Mouse (Mus musculus) neural tube, embryonic 12.5 days (tissue): Measurements from ENCODE around the gene Senp7. TPM values are rescaled to one million over a fixed set of nuclear protein-coding genes. Genes with fewer than 3 reads are reported as not detected.
"Not testable (repeated sequence)": the region's sequence is repeated elsewhere in the genome, so short reads cannot be mapped to it uniquely, and the experiment has no call there.

Experiments used
- ATAC-seq: fragments of 200-750 bp; cut with Nextera tagmentation; 2 replicates; pipeline ENCODE4 v1.8.0; 2017; ENCODE audit warnings: low read depth, mild to moderate bottlenecking, moderate TSS enrichment, moderate library complexity; ENCODE audit not compliant: low FRiP score
- H3K27ac ChIP-seq: fragments of 300-500 bp; sonication (generic); 2 replicates; pipeline ENCODE4 v1.5.1; 2016
- H3K27me3 ChIP-seq: fragments of 300-500 bp; sonication (generic); replicated peaks from 2 replicates; pipeline ENCODE4 v1.6.1; 2016; ENCODE audit warnings: mild to moderate bottlenecking
- H3K36me3 ChIP-seq: fragments of 300-500 bp; sonication (generic); 2 replicates; pipeline ENCODE4 v1.6.1; 2016; ENCODE audit warnings: mild to moderate bottlenecking
- H3K4me1 ChIP-seq: fragments of 300-500 bp; sonication (generic); 2 replicates; pipeline ENCODE4 v1.6.1; 2016
- H3K4me2 ChIP-seq: fragments of 300-500 bp; sonication (generic); replicated peaks from 2 replicates; pipeline ENCODE4 v1.6.1; 2016; ENCODE audit warnings: mild to moderate bottlenecking
- H3K4me3 ChIP-seq: fragments of 300-500 bp; sonication (generic); 2 replicates; pipeline ENCODE4 v1.5.1; 2016
- H3K9ac ChIP-seq: fragments of 300-500 bp; sonication (generic); 2 replicates; pipeline ENCODE4 v1.6.1; 2016; ENCODE audit warnings: mild to moderate bottlenecking
- H3K9me3 ChIP-seq: fragments of 300-500 bp; sonication (generic); 2 replicates; pipeline ENCODE4 v1.6.1; 2016; ENCODE audit warnings: mild to moderate bottlenecking
- WGBS: fragments of 180-500 bp; shearing (Covaris S2); methylation state at CpG from one replicate; pipeline ENCODE4 v1.1.7; 2016; 5-methylcytosine and 5-hydroxymethylcytosine counted together
- polyA plus RNA-seq: library from polyadenylated mRNA; unstranded; fragments of >200 nt; fragmentation: Nextera tagmentation; extraction: Ambion mirVana; gene quantifications from 2 replicates; pipeline ENCODE4 v1.2.1, GENCODE M21; 2016

Gene Senp7
- polyA plus RNA-seq = 44.9 and 51.6 TPM in 2 replicates

DNA sequence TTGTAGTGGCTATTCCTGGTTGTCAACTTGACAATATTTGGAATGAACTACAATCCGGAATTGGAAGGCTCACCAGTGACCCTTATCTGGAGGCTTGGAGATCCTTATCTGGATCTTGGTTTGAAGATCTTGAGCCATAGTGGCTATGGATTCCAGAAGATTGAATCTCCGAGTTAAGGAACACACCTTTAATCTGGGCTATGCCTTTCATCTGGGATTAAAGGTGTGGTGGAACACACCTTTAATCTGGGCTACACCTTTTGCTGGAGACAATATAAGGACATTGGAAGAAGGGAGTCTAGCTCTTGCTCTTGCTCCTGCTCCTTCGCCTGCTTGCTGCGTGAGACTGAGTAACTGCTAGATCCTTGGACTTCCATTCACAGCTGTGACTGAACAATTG lies at the start of gene Senp7:
TSS of gene Senp7 (plus strand) at position 301 of the 400 bp plus-strand sequence.
- not testable (repeated sequence) for H3K9me3 ChIP-seq, H3K4me3 ChIP-seq, H3K27ac ChIP-seq, H3K4me1 ChIP-seq, ATAC-seq, H3K4me2 ChIP-seq, H3K36me3 ChIP-seq, H3K27me3 ChIP-seq, H3K9ac ChIP-seq
- no CpG with 5 or more reads among the region's 4 CpGs for WGBS

DNA sequence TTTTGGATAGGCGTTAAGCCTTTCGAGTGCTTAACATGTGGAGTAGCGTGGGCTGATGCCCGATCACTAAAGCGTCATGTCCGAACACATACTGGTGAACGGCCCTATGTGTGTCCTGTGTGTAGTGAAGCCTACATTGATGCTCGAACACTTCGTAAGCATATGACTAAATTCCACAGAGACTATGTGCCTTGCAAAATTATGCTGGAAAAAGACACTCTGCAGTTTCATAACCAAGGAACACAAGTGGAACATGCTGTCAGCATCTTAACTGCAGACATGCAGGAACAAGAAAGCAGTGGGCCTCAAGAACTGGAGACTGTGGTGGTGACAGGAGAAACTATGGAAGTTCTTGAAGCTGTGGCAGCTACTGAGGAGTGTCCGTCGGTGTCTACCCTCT lies 41.3 kb upstream of the Senp7 start:
- ATAC-seq = no peak
- Histone ChIP-seq H3K9ac (no peak overlapping the region), H3K9me3 (no peaks in the 10 kb centered on the region), H3K4me3 (no peak overlapping the region), H3K27ac (no peak overlapping the region), H3K4me1 (no peaks in the 10 kb centered on the region), H3K4me2 (no peak overlapping the region), H3K27me3 (no peaks in the 10 kb centered on the region), H3K36me3 (peaks cover 47% of the 10 kb centered on the region)
- WGBS = 95% methylated on average over 11 of the region's 11 CpGs

DNA sequence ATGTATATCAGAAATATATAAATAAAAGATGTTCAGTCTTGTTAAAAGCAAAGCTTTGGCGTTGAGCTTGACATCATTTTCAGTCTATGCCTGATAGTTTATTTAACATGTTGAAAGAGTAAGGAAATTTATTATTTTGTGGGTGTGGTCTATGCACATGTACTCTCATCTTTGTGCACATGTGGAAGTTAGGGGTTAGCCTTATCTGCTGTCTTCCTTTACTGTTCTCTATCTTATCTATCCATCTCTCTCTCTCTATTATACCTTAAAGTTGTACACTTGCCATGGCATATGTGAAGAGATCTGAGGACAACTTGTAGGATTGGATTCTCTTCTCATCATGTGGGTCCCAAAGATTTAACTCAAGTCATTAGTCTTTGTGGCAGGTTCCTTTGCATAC lies 39.3 kb upstream of the Senp7 start:
- no peak for ATAC-seq
- no peak overlapping the region for H3K9ac ChIP-seq
- no peak overlapping the region for H3K4me2 ChIP-seq
- H3K27ac ChIP-seq = no peak overlapping the region
- peaks cover 35% of the 10 kb centered on the region for H3K36me3 ChIP-seq
- 91% methylated on average over 1 of the region's 1 CpGs for WGBS
- H3K27me3 ChIP-seq = no peaks in the 10 kb centered on the region
- no peak overlapping the region for H3K4me3 ChIP-seq
- H3K4me1 ChIP-seq = no peaks in the 10 kb centered on the region
- no peaks in the 10 kb centered on the region for H3K9me3 ChIP-seq

DNA sequence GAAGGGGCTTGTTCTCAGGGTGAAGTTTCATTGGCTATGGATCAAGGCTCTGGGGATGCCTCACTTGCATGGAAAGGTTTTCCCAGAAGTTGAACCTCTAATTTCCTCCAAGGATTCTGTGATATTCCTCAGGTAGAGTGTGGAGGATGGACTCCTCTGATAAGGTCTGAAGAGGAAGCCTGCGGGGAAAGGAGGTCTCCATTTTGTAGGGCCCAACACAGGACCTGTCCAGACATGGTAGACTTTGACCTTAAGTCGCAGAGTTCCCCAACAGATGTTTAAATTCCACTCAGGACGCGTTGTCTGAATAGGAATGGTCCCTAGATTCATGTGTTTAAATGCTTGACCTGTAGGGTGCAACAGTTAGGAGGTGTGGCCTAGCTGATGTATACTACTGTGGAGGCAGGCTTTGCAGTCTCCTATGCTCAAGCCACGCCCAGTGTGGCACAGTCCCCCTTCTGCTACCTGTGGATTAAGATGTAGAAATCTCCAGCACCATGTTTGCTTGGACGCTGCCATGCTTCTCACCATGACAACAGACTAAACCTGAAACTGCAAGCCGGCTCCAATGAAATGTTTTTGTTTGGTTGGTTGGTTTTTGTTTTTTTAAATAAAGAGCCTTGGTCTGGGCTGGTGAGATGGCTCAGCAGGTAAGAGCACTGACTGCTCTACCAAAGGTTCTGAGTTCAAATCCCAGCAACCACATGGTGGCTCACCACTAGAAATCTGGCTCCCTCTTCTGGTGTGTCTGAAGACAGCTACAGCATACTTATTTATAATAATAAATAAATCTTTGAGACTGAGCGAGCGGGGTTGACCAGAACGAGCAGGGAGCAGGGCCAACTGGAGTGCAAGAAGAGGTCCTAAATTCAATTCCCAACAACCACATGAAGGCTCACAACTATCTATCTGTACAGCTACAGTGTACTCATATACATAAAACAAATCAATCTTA lies 35.1 kb upstream of the Senp7 start:
- no peak for ATAC-seq
- no peaks in the 10 kb centered on the region for H3K4me1 ChIP-seq
- H3K27me3 ChIP-seq = no peaks in the 10 kb centered on the region
- no peaks in the 10 kb centered on the region for H3K9me3 ChIP-seq
- peaks cover 25% of the 10 kb centered on the region for H3K36me3 ChIP-seq
- H3K4me3 ChIP-seq = no peak overlapping the region
- H3K4me2 ChIP-seq = no peak overlapping the region
- H3K9ac ChIP-seq = no peak overlapping the region
- WGBS = 91% methylated on average over 10 of the region's 10 CpGs
- no peak overlapping the region for H3K27ac ChIP-seq

DNA sequence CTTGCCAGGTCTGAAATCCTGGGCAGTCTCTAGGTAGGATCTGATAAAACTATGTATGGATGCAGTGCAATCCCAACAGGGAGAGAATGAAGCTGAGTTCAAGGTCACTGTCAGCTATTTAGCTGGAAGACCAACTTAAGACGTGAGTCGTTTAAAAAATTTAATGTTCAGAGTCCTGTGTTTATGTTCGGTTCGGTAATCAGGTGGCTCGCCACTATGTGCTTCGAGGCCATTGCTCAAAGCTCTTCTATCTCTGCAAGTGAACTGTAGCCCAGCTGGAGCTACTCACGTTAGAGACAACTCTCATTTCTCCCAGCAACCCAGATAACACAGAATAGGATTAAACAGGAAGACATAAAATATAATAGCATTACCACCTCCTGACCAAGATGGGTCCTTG lies 34.1 kb upstream of the Senp7 start:
- Histone ChIP-seq H3K9ac (no peak overlapping the region), H3K4me3 (no peak overlapping the region), H3K4me2 (no peak overlapping the region), H3K36me3 (peaks cover 34% of the 10 kb centered on the region), H3K27ac (no peak overlapping the region), H3K4me1 (no peaks in the 10 kb centered on the region), H3K27me3 (no peaks in the 10 kb centered on the region), H3K9me3 (no peaks in the 10 kb centered on the region)
- ATAC-seq = no peak
- WGBS = 89% methylated on average over 7 of the region's 7 CpGs

DNA sequence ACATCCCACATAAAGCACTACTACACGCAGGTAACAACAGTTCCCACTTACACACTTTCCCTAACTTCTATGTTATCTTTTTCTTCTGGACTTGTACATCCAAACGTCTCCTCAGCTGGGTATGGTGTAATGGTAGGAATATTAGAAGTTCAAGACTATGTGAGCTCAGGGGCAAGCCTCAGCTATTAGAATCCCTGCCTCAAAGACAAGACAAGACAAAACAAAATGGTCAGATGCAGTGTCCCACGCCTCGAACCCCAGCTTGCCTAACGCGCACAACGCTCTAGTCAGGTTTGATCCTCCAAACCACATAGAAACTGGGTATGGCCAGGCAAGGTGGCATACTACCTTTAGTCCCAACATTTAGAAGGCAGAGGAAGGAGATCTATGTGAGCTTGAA lies 28.5 kb upstream of the Senp7 start:
- Histone ChIP-seq H3K36me3 (peaks cover 42% of the 10 kb centered on the region), H3K9me3 (no peaks in the 10 kb centered on the region), H3K4me3 (no peak overlapping the region), H3K27me3 (no peaks in the 10 kb centered on the region), H3K9ac (no peak overlapping the region), H3K27ac (no peak overlapping the region), H3K4me1 (no peaks in the 10 kb centered on the region), H3K4me2 (no peak overlapping the region)
- WGBS = 92% methylated on average over 7 of the region's 7 CpGs
- no peak for ATAC-seq

DNA sequence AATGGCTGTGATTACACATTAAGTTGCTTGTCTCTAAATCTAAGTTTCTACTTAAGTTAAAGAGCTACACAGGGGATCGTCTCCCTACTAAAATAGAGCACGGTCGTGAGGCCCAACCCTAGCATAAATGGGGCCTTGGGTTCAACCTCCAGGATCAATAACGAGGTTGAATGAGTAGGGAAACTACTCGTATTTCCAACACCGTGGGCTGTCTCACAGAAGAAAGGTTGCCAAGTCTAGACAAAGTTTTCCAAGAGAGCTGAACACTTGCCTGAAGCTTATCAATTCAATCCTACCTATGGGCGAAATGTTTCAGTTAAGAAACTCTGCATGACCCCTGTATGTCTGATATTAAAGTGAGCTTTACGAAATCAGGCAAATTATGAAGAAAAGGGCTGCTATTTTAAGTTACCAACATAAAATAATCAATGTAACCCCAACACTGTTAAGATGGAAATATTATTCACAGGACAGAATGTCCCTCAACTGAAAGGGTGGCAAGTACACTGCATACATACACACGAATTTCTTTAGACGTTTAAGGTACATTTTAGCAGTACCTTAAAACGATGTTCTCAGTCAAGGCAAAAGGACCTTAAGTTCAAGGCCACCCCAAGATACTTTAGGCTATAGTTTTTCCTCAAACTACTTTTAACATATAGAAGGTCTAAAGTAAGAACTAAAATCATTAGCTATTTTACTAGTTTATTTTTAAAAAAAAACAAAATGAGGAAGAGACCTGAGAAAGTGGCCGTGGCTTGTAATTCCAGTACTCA lies 20.1 kb upstream of the Senp7 start:
- H3K9ac ChIP-seq = peak overlapping the region; percentile 95
- H3K4me3 ChIP-seq = peak overlapping the region; percentile 80
- H3K27me3 ChIP-seq = no peaks in the 10 kb centered on the region
- H3K36me3 ChIP-seq = peaks cover 11% of the 10 kb centered on the region
- H3K4me2 ChIP-seq = peak overlapping the region; percentile 66
- WGBS = 53% methylated on average over 12 of the region's 12 CpGs
- no peaks in the 10 kb centered on the region for H3K9me3 ChIP-seq
- no peak for ATAC-seq
- H3K27ac ChIP-seq = no peak overlapping the region
- H3K4me1 ChIP-seq = peaks cover 17% of the 10 kb centered on the region

DNA sequence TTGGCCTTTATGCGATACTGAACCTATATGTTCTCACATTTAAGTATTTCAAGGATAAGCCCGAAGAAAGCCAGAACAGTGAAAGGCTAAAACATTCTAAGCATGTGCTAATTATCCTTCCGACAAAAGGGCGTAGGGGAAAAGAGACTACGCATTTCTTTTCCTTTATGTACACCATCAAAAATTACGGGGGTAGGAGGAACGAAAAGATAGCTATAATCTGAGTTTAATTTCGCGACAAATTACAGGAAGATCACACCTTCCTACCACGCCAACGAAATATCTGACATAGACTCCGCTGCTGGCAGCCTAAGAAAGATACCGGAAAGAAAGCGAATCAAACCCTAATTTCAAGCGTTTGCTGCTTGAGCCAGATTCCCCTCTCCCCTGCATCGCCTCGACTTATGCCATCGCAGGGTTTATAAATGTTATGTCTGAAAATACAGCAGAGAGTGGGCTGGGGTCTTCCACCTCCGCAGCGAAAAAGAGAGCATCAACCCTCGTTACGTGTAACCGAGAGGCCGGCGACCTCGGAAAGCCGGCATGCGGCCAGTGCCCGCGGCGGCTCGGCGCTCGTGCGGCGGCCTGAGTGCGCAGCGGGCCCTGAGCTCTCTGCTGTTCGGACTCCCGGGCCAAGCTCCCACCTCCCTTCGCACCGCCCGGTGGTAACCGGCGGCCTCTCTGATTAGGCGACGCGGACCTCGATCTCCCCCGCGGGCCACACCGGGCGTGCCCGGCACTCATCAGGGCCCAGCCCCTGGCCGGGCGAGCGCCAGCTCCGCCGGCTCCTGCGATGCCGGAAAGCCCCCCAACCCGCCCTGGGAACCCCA lies 19.2 kb upstream of the Senp7 start:
- Histone ChIP-seq H3K27me3 (no peaks in the 10 kb centered on the region), H3K9me3 (no peaks in the 10 kb centered on the region), H3K4me3 (peak overlapping the region; percentile 80), H3K36me3 (peaks cover 15% of the 10 kb centered on the region), H3K9ac (peak overlapping the region; percentile 95), H3K4me2 (peak overlapping the region; percentile 66), H3K27ac (peak overlapping the region; percentile 83), H3K4me1 (peaks cover 17% of the 10 kb centered on the region)
- under 1% methylated on average over 62 of the region's 62 CpGs for WGBS
- ATAC-seq = peak; percentile 90

DNA sequence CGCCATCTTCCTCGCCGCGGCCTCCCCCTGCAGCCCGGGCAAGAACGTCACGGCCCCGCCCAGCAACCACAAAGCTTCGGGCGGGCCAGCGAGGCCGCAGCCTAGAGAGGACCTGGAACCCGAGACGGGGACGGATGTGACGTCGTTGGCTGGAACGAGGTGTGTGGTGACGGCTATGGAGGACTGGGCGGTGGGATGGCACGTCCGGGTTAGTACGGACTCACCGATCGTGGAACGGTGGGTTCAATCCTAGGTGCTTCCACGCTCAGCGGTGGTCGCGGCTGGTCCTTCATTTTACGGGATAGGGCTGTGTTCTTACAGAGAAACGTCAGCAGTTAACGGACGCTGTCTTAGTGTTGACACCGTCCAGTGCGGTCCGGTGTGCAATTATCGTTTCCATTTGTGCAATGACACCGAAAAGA lies 18.5 kb upstream of the Senp7 start, which contains the start of gene Pcnp:
TSS of gene Pcnp (minus strand) at position 79 of the 422 bp plus-strand sequence.
- H3K4me2 ChIP-seq = peak within 1 kb of the TSS; percentile 66
- peaks cover 20% of the 10 kb centered on the region for H3K36me3 ChIP-seq
- no peaks in the 10 kb centered on the region for H3K27me3 ChIP-seq
- H3K4me1 ChIP-seq = peaks cover 17% of the 10 kb centered on the region
- peak within 1 kb of the TSS; percentile 80 for H3K4me3 ChIP-seq
- H3K9me3 ChIP-seq = no peaks in the 10 kb centered on the region
- ATAC-seq = peak; percentile 99
- H3K9ac ChIP-seq = peak within 1 kb of the TSS; percentile 95
- under 1% methylated on average over 39 of the region's 39 CpGs for WGBS
- peak within 1 kb of the TSS; percentile 83 for H3K27ac ChIP-seq

DNA sequence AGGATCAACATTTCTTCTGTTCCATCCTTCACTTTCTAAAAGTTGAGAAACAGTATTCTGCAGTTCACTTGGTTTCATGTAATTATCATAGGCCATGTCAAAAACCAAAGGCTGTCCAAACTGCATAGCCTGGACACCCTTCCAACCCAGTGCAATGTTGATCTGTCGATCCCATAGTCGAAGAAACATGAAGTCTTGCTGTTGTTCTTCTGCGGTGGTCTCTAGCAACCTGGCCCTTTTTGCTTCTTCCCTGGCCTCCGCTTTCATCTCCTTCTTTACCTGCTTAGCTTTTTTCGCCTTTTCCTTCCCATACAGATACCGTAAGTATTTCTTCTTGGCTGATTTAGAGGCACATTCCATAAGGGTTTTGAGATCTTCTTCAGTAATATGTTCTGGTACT lies 13.6 kb upstream of the Senp7 start:
- Histone ChIP-seq H3K4me3 (no peak overlapping the region), H3K9ac (no peak overlapping the region), H3K4me1 (peaks cover 15% of the 10 kb centered on the region; the same call in 1 of the 2 replicates), H3K27me3 (no peaks in the 10 kb centered on the region), H3K27ac (no peak overlapping the region), H3K9me3 (no peaks in the 10 kb centered on the region), H3K36me3 (peaks cover 17% of the 10 kb centered on the region), H3K4me2 (no peak overlapping the region)
- whole genome bisulfite sequencing = 97% methylated on average over 6 of the region's 6 CpGs
- ATAC-seq = no peak

DNA sequence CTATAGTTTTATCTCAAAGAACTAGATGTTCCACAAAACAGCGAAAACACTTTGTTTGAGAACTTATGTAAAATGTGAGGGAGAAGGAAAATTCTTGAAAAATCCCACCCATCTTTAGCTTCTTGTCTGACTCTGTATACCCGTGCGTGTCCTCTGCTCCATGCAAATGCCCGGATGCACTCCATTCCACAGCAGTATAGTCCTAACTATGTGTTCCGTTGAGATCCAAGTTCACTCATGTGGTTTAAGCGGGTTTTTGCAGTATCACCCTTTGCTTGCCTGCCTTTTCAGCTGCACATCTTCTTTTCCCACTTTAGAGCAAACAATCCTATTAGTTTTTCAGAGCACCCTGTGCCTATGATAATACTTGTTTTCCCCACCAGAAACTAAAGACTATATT lies 11.6 kb upstream of the Senp7 start:
- Histone ChIP-seq H3K9ac (peak overlapping the region; percentile 78; the same call in 1 of the 2 replicates), H3K4me2 (peak overlapping the region; percentile 55), H3K4me3 (peak overlapping the region; percentile 86), H3K4me1 (peaks cover 7% of the 10 kb centered on the region; the same call in 1 of the 2 replicates), H3K9me3 (no peaks in the 10 kb centered on the region), H3K36me3 (peaks cover 17% of the 10 kb centered on the region), H3K27ac (no peak overlapping the region), H3K27me3 (no peaks in the 10 kb centered on the region)
- no peak for ATAC-seq
- WGBS = 71% methylated on average over 6 of the region's 6 CpGs
